Mouse (Mus musculus) embryonic facial prominence, embryonic 15.5 days (tissue): Measurements from ENCODE around the gene Tescl. TPM values are rescaled to one million over a fixed set of nuclear protein-coding genes. Genes with fewer than 3 reads are reported as not detected.
A peak's percentile ranks its signal among the peaks of the same experiment; 100 is the strongest.

Source experiments
- ATAC-seq: fragments of 200-750 bp; cut with Nextera tagmentation; 2 replicates; pipeline ENCODE4 v1.8.0; 2017; ENCODE audit warnings: low read depth, moderate TSS enrichment; ENCODE audit not compliant: insufficient number of reproducible peaks, low FRiP score, low TSS enrichment
- H3K27ac ChIP-seq: fragments of 300-500 bp; sonication (generic); replicated peaks from 2 replicates; pipeline ENCODE4 v1.5.1; 2015; ENCODE audit warnings: mild to moderate bottlenecking, inconsistent platforms
- H3K27me3 ChIP-seq: fragments of 300-500 bp; sonication (generic); 2 replicates; pipeline ENCODE4 v1.6.1; 2015; ENCODE audit warnings: inconsistent platforms
- H3K36me3 ChIP-seq: fragments of 300-500 bp; sonication (generic); 2 replicates; pipeline ENCODE4 v1.6.1; 2015; ENCODE audit warnings: mild to moderate bottlenecking, inconsistent platforms
- H3K4me1 ChIP-seq: fragments of 300-500 bp; sonication (generic); 2 replicates; pipeline ENCODE4 v1.6.1; 2015; ENCODE audit warnings: inconsistent platforms
- H3K4me2 ChIP-seq: fragments of 300-500 bp; sonication (generic); replicated peaks from 2 replicates; pipeline ENCODE4 v1.6.1; 2015; ENCODE audit warnings: mild to moderate bottlenecking, inconsistent platforms
- H3K4me3 ChIP-seq: fragments of 300-500 bp; sonication (generic); replicated peaks from 2 replicates; pipeline ENCODE4 v1.5.1; 2015; ENCODE audit warnings: mild to moderate bottlenecking, inconsistent platforms
- H3K9ac ChIP-seq: fragments of 300-500 bp; sonication (generic); 2 replicates; pipeline ENCODE4 v1.6.1; 2015; ENCODE audit warnings: inconsistent platforms
- H3K9me3 ChIP-seq: fragments of 300-500 bp; sonication (generic); replicated peaks from 2 replicates; pipeline ENCODE4 v1.6.1; 2016; ENCODE audit warnings: inconsistent platforms
- WGBS: fragments of 180-500 bp; shearing (Covaris S2); methylation state at CpG from one replicate; pipeline ENCODE4 v1.1.7; 2015; 5-methylcytosine and 5-hydroxymethylcytosine counted together
- polyA plus RNA-seq: library from polyadenylated mRNA; unstranded; fragments of >200 nt; fragmentation: Nextera tagmentation; extraction: Ambion mirVana; gene quantifications from 2 replicates; pipeline ENCODE4 v1.2.1, GENCODE M21; 2015

Gene Tescl
- polyA plus RNA-seq, 1 experiment from 2014 or later, result not detected

- H3K9me3 ChIP-seq, result no peaks in the 10 kb centered on the region
- 76% methylated on average over 3 of the region's 3 CpGs for WGBS
- H3K27me3 ChIP-seq, result 0 out of 2 replicates have a peak, but pooled peaks cover 4% of the 10 kb centered on the region
- H3K4me2 ChIP-seq, result no peak overlapping the region
- H3K4me1 ChIP-seq, result peaks cover 21% of the 10 kb centered on the region
- H3K4me3 ChIP-seq, result no peak overlapping the region
- no peak overlapping the region for H3K27ac ChIP-seq
- no peaks in the 10 kb centered on the region for H3K36me3 ChIP-seq
- no peak for ATAC-seq
- H3K9ac ChIP-seq, result no peak overlapping the region
Observed at GRCm38 (mm10) chr7:24371809-24372145, 38.0 kb upstream of the Tescl start.

DNA sequence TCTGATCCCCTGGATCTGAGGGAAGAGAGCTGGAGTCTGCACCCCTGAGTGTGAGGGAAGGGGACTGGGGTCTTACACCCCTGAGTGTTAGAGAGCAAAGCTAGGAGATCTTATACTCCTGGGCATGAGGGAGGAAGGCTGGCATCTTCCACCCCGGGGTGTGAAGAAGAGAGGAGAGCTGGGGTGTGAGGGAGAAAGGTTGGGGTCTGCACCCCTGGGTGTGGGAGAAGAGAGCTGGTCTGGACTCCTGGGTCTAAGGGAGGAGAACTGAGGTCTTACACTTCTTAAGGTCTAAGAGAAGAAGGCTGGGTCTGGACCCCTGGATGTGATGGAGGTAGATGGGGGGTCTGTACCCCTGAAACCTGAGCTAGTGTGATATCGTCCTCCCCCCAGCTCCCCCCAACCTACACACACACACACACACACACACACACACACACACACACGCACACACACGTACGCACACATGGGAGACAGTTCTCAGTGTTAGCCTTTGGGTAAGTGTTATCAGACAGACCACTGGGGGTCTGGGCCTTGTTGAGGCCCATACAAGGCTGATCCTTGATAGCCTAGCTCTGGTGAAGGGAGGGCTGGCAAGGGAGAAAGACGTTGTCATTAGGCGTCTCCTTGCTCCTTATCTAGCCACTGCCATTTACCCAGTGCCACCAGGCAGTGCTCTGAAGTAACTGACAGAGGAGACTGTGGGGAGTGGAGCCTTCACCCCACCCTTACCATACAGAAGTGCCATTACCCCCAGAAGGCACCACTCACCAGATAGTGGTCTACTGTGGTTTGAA lies 37.5 kb upstream of the Tescl start:
- Histone ChIP-seq H3K27ac (no peak overlapping the region), H3K27me3 (no peaks in the 10 kb centered on the region), H3K4me3 (no peak overlapping the region), H3K4me2 (no peak overlapping the region), H3K9ac (no peak overlapping the region), H3K9me3 (no peaks in the 10 kb centered on the region), H3K36me3 (no peaks in the 10 kb centered on the region), H3K4me1 (peaks cover 20% of the 10 kb centered on the region)
- ATAC-seq, result no peak
- WGBS, result 71% methylated on average over 7 of the region's 7 CpGs

GRCm38 (mm10) chr7:24369731-24370541 lies 36.2 kb upstream of the Tescl start, which contains the start of gene Kcnn4:
TSS of gene Kcnn4 (plus strand) at chr7:24370263.
- Histone ChIP-seq H3K9ac (no peak within 1 kb of the TSS), H3K4me2 (0 out of 2 replicates have a peak within 1 kb of the TSS, but pooled peaks have one; percentile 19), H3K4me1 (peaks cover 20% of the 10 kb centered on the region), H3K36me3 (no peaks in the 10 kb centered on the region), H3K27ac (no peak within 1 kb of the TSS), H3K27me3 (no peaks in the 10 kb centered on the region), H3K4me3 (0 out of 2 replicates have a peak within 1 kb of the TSS, but pooled peaks have one; percentile 15), H3K9me3 (no peaks in the 10 kb centered on the region)
- WGBS, result 31% methylated on average over 23 of the region's 23 CpGs
- no peak for ATAC-seq

DNA sequence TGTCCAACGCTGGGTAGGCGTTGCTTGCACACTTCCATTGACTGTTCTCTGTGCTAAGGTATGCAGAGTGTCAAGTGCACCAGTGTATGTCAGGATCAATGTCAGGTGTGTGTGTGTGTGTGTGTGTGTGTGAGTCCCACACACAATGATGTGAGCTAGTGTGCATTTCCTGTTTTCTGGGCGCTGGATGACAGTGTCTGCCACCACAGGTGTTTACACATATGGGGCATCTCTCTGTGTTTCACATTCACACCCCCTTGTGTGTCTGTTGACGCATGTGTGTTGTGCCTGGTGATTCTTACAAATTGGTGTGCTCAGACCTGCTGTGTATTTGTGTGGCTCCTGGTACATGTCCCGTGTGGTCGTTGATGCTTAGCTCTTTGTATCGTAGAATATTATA lies 35.2 kb upstream of the Tescl start:
- Histone ChIP-seq H3K4me3 (no peak overlapping the region), H3K9ac (no peak overlapping the region), H3K36me3 (no peaks in the 10 kb centered on the region), H3K4me2 (no peak overlapping the region), H3K9me3 (no peaks in the 10 kb centered on the region), H3K27ac (no peak overlapping the region), H3K4me1 (peaks cover 17% of the 10 kb centered on the region), H3K27me3 (no peaks in the 10 kb centered on the region)
- 84% methylated on average over 7 of the region's 7 CpGs for WGBS
- no peak for ATAC-seq

DNA sequence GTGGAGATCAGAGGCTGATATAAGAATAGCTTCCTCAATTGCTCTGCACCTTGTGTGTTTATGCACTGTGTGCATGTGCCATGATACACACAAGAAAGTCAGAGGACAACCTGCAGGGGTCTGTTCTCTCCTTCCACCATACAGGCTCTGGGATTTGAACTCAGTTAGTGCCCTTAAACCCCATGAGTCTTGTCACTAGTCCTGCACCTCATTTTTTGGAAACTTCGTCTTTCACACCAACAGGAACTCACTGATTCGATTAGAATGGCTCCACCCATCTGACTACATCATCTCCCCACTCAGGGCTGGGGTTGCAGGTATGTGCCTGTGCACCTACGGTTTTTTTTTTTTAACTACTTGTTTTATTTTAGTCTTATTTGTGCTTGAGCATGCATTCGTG lies 34.5 kb upstream of the Tescl start:
- H3K4me3 ChIP-seq, result no peak overlapping the region
- H3K27me3 ChIP-seq, result no peaks in the 10 kb centered on the region
- H3K36me3 ChIP-seq, result no peaks in the 10 kb centered on the region
- no peaks in the 10 kb centered on the region for H3K9me3 ChIP-seq
- no peak overlapping the region for H3K27ac ChIP-seq
- no peak overlapping the region for H3K4me2 ChIP-seq
- ATAC-seq, result no peak
- WGBS, result 59% methylated on average over 4 of the region's 4 CpGs
- H3K4me1 ChIP-seq, result peaks cover 11% of the 10 kb centered on the region
- no peak overlapping the region for H3K9ac ChIP-seq

- H3K4me1 ChIP-seq, result peaks cover 10% of the 10 kb centered on the region
- no peak overlapping the region for H3K27ac ChIP-seq
- H3K4me3 ChIP-seq, result no peak overlapping the region
- 68% methylated on average over 15 of the region's 15 CpGs for WGBS
- ATAC-seq, result no peak
- no peak overlapping the region for H3K9ac ChIP-seq
- no peaks in the 10 kb centered on the region for H3K27me3 ChIP-seq
- H3K36me3 ChIP-seq, result no peaks in the 10 kb centered on the region
- H3K4me2 ChIP-seq, result no peak overlapping the region
- no peaks in the 10 kb centered on the region for H3K9me3 ChIP-seq
Observed at GRCm38 (mm10) chr7:24366716-24367632, 33.2 kb upstream of the Tescl start.

DNA sequence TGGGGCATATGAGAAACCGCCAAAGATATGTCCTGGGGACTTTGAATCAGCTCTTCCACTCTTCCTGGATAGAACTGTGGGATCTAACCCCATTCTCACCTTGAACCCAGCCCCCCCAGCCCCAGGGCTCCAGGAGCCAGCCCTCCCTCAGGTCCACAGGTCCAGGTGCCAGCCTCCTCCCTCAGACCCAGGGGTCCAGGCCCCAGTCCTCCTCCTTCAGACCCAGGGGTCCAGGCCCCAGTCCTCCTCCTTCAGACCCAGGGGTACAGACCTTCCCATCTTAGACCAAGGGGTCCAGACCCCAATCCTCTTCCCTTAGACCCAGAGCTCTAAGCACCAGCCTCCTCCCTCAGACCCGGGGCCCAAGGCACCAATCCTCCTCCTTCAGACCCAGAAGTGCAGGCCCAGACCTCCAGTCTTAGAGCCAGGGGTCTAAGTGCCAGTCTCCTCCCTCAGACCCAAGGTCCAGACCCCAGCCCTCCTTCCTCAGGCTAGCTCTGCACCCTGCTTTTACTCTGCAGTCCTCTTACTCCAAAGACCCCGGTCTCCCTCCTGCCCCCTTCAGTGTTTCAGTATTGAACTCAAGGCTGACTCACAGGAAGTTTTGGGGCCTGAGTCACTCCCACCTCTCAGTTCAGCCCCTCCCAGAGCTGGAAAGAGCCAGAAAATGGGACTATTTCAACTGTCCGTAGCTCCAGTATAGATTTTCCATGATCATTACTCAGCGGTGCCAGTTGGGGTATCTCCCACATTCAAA lies 31.7 kb upstream of the Tescl start:
- Histone ChIP-seq H3K27me3 (no peaks in the 10 kb centered on the region), H3K4me3 (no peak overlapping the region), H3K4me1 (peaks cover 9% of the 10 kb centered on the region), H3K4me2 (no peak overlapping the region), H3K9ac (no peak overlapping the region), H3K27ac (no peak overlapping the region), H3K36me3 (no peaks in the 10 kb centered on the region), H3K9me3 (no peaks in the 10 kb centered on the region)
- WGBS, result 78% methylated on average over 5 of the region's 5 CpGs
- no peak; the same call in 1 of the 2 replicates for ATAC-seq

DNA sequence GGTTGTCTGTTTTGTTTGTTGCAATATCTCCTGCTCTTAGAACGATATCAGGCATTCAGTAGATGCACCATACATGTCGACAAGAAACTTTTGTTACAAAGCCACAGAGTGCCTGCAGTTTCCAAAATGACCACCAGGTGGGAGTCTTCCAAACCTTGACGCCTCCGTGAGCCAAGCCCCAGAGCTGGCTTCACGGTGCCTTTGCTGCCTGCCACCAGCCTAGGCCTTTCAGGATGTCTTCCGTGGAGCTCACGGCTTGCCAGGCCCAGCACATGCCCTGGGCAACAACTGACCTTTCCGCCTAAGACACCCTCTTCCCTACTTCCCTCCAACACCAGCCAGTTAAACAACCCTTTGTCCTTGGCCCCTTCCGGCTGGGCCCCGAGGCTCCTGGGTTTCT lies 31.1 kb upstream of the Tescl start:
- no peak overlapping the region for H3K4me2 ChIP-seq
- no peaks in the 10 kb centered on the region for H3K36me3 ChIP-seq
- H3K27ac ChIP-seq, result no peak overlapping the region
- WGBS, result 19% methylated on average over 10 of the region's 10 CpGs
- no peak; the same call in 1 of the 2 replicates for ATAC-seq
- no peaks in the 10 kb centered on the region for H3K27me3 ChIP-seq
- no peak overlapping the region for H3K9ac ChIP-seq
- H3K9me3 ChIP-seq, result no peaks in the 10 kb centered on the region
- no peak overlapping the region for H3K4me3 ChIP-seq
- peaks cover 3% of the 10 kb centered on the region for H3K4me1 ChIP-seq

- Histone ChIP-seq H3K9me3 (no peaks in the 10 kb centered on the region), H3K4me1 (no peaks in the 10 kb centered on the region), H3K9ac (no peak overlapping the region), H3K4me3 (no peak overlapping the region), H3K36me3 (no peaks in the 10 kb centered on the region), H3K27me3 (no peaks in the 10 kb centered on the region), H3K4me2 (no peak overlapping the region), H3K27ac (no peak overlapping the region)
- ATAC-seq, result no peak
- 25% methylated on average over 7 of the region's 7 CpGs for WGBS
Observed at GRCm38 (mm10) chr7:24363228-24363627, 29.5 kb upstream of the Tescl start.

DNA sequence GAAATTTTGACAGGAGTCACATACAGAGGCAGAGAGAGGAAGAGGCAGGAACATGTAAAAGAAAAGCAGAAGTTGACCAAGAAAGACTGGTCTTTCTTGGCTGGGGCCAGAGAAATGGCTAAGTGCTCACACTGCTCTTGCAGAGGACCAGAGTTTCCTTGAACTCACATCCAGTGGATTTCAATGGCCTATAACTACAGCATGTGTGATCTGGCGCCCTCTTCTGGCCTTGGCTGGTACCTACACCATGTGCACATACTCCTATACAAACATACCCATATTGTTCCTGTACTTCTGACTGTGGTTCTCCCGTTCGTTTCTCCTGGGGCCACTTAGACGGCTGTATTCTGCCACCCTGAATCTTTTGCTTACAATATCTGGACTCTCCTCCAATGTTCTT lies 27.3 kb upstream of the Tescl start:
- H3K27ac ChIP-seq, result no peak overlapping the region
- no peaks in the 10 kb centered on the region for H3K27me3 ChIP-seq
- 66% methylated on average over 4 of the region's 4 CpGs for WGBS
- no peak for ATAC-seq
- no peak overlapping the region for H3K9ac ChIP-seq
- H3K4me3 ChIP-seq, result no peak overlapping the region
- H3K9me3 ChIP-seq, result no peaks in the 10 kb centered on the region
- H3K4me1 ChIP-seq, result no peaks in the 10 kb centered on the region
- H3K36me3 ChIP-seq, result no peaks in the 10 kb centered on the region
- H3K4me2 ChIP-seq, result no peak overlapping the region
